Mouse (Mus musculus) brown adipose tissue, adult 24 weeks (tissue): Measurements from ENCODE around the gene Hmcn1. TPM values are rescaled to one million over a fixed set of nuclear protein-coding genes. Genes with fewer than 3 reads are reported as not detected.

Source experiments
- H3K27ac ChIP-seq: fragments of 200-500 bp; replicated peaks from 2 replicates; pipeline ENCODE4 v1.5.1; 2012; ENCODE audit warnings: low read depth, mild to moderate bottlenecking, low read length
- H3K4me1 ChIP-seq: fragments of 200-500 bp; 2 replicates; pipeline ENCODE4 v1.6.1; 2012; ENCODE audit warnings: low read length, mixed read lengths; ENCODE audit not compliant: control insufficient read depth, insufficient read depth, insufficient read length
- H3K4me3 ChIP-seq: fragments of 200-500 bp; 2 replicates; pipeline ENCODE4 v1.5.1; 2012; ENCODE audit warnings: low read depth, mild to moderate bottlenecking, low read length, moderate library complexity; ENCODE audit not compliant: insufficient read depth
- polyA plus RNA-seq: library from polyadenylated mRNA; stranded (reverse); fragments of >200 nt; gene quantifications from 2 replicates; pipeline ENCODE4 v1.2.4, GENCODE M21; 2012; ENCODE audit not compliant: missing spikeins, insufficient read depth, insufficient read length

Gene Hmcn1
- polyA plus RNA-seq, 1 experiment: 0.20 TPM

DNA sequence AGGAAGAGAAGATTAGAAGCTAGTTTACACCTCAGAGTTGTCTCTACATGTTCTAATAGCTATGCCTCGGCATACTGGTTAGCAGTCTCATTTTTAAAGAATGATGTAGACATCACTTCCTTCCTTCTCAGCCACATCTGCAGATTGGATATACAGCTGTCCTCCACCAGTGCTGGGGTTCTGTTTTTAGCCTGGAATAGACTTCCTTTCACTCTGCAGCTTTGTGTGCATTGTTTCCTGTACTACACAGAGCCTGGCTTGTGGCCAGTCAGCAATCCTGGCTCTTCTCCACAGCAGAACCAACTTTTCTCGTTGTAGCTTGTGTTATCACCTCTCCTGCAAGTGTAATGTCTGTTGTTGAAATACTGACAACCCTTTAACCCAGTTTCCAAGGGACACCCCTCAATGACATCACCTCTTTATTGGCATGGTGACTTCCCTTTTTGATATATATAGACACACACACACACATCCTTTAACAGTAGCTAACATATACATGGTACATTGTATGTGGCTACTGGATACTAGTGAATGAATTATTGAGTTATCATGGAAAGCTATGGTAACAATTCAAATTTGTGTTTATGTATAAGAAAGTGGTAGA, 233.7 kb downstream of the Hmcn1 start:
- H3K4me3 ChIP-seq: no peak overlapping the region
- no peak overlapping the region for H3K27ac ChIP-seq
- H3K4me1 ChIP-seq: no peaks in the 10 kb centered on the region; the same call in 1 of the 2 replicates

DNA sequence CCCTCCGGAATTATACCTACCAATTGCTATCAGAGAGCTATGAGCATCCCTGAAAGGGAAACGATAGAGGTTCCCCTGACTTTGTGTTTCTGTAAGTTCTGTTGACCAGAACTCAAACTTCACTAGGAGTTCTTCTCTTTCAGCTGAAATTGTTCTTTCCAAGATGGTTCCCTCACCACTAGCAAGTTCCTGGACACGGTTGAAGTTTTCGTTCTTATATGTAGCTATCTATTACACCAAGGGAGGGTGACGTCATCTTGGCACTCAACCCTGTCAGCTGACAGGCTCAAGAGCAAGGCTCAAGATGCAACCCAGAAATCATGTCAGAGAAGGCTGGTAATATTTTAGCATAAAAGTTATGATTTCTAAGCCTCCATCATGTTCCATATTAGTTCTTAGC, 239.3 kb downstream of the Hmcn1 start:
- Histone ChIP-seq H3K27ac (no peak overlapping the region), H3K4me1 (peaks cover 2% of the 10 kb centered on the region; the same call in 1 of the 2 replicates), H3K4me3 (no peak overlapping the region)

DNA sequence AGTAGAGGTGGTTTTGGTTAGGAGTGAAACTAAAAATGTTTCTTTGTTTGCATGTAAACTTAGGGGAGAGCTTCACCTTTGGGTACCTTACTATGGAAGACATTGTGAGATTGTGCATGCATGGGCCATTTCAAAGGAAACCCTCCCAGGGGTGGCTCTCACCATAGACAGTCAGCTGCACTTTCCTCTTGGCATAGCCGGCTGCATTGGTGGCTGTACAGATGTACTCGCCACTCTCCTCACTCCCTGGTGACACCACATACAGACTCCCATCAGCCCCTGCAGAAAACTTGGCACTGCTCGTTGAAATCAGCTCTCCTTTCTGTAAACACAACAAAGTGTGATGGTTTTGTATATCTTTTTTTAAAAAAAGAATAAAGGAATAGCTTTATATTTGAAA, 244.5 kb downstream of the Hmcn1 start:
- Histone ChIP-seq H3K27ac (no peak overlapping the region), H3K4me3 (no peak overlapping the region), H3K4me1 (no peaks in the 10 kb centered on the region)

DNA sequence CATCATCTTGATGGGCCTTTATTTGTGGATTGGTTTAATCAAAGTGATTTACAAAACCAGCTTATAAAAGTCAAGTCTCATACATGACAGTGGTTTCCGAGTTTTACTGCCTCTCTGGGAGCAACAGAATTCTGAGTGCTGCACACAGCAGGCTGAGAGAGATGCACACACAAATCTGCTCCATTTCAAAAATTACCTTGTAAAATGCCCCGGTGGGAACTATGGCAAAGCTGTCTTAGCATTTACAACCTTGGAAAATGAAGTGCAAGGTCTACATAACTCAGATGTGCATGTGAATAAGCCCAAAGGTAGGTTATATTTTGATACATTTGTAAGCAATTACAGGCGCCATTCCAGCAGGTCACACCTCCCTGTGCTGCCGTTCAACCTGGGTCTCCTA, 245.5 kb downstream of the Hmcn1 start:
- H3K27ac ChIP-seq: no peak overlapping the region
- peaks cover 2% of the 10 kb centered on the region; the same call in 1 of the 2 replicates for H3K4me1 ChIP-seq
- no peak overlapping the region for H3K4me3 ChIP-seq

DNA sequence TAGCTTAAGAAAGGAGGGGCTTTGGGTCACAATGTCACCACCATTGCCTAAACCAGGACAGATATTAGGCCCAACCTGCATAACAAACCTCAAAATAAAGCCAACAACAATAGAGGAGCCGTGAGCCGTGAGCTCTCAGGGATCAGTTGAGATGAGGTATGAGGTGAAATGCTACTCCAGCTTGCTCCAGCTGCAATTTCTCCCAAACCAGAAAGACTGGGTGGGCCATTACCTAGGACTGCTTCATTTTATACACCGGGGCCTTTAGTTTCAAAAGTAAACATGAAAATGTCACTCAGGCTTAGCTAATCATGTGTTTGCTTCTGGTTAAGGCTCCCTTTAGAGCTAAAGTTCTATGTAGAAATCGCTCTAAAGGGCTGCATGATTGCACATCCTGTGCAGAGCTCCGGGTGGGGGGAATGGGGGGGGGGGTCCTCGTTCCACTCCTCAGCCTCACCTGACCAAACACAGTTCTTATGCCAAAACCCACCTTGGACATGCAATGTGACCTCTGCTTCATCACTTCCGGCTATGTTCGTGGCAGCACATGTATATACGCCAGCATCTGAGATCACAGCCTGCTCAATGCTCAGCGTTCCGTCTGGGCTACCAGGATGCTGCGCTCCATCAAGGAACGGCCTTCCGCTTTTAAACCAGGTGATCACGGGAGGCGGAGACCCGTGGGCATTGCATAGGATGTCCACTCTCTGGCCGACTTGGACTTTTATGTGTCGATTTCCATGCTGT, 250.0 kb downstream of the Hmcn1 start:
- Histone ChIP-seq H3K4me3 (no peak overlapping the region), H3K4me1 (peaks cover 2% of the 10 kb centered on the region; the same call in 1 of the 2 replicates), H3K27ac (no peak overlapping the region)

DNA sequence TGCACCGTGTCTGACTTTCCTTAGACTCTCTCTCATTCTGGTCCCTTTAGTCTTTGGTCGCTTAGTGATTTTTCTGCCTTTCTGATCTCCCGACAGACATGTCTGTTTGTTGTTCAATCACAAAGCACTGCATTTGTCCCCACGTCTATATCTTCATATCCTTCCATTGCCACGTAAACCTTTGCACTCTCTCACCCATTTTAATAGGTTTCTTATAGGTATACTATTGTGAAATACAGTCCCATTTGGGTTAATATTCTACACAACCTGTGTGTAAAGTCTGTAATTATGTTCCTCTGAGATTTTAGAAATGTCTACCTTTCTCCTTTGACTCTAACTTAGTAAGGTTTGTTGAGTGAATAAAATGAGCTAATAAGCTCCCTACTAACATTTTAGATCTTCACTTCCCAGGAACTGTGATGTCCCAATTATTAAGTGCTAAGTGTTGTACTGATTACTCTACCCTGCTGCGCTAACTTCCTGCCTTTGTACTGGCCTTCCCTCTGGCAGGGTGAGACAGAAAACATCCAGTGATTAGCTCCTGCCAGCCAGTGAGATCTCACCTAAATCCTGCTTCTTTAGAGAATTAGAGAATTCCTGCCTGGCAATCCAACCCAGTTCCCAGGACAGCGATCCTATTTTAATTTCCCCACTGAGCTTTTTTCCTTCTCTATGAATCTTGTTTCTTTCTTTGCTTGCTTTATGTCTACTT, 250.7 kb downstream of the Hmcn1 start:
- Histone ChIP-seq H3K4me1 (peaks cover 2% of the 10 kb centered on the region; the same call in 1 of the 2 replicates), H3K27ac (no peak overlapping the region), H3K4me3 (no peak overlapping the region)

DNA sequence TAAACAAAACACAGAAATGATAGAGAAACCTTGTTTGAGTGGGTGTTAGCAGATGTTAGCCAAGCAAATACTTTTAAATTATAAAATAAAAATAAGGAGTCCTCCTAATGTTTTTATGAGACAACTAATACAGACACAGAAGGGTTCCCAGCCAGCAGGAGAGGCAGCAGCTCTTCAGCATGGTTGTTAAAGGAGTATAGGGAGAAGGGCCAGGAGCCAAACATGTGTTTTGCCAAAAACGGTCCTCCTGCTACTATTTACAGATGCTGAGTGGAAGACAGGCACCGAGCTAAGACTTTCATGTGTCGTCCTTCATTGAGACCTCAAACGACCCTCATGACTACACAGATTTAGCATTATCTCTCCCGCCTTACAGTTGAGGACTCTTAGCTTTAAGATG, 281.8 kb downstream of the Hmcn1 start:
- Histone ChIP-seq H3K4me1 (no peaks in the 10 kb centered on the region), H3K27ac (no peak overlapping the region), H3K4me3 (no peak overlapping the region)

DNA sequence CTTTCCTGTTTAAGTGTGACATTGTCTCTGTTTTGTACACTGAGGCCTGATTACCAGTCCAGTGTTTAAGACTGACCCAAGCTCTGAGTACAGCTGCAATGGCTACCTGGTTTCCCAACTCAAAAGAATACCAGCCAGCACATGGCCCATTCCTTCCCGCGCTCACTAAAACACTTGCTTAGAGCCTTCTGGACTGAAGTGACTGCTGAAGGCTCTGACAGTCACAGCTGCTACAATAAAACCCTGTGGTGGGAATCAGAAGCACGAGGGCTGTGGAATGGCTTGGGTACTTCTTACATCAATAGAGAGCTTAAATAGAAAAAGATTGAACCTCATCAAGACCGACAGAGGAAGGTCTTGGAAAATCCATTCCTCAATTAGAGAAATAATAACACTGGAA, 286.7 kb downstream of the Hmcn1 start:
- Histone ChIP-seq H3K27ac (no peak overlapping the region), H3K4me1 (no peaks in the 10 kb centered on the region), H3K4me3 (no peak overlapping the region)

DNA sequence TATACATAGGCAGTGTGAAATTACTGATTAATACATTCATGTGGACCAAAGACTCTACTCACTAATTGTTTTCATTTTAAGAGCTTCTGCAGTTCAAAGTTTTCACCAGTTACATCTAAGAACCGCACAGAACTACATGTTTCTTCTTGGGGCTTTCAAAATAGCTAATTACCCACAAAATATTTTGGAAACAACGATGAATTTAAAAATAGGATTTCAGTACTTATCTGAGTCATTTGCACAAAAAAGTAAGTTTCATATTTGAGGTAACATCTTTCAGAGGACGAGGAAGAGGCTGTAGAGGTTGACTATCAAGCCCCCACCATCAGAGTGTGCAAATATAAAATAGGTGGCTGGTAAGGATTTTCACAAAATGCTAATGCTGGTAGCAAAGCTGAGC, 295.5 kb downstream of the Hmcn1 start:
- Histone ChIP-seq H3K4me1 (no peaks in the 10 kb centered on the region), H3K27ac (no peak overlapping the region), H3K4me3 (no peak overlapping the region)

DNA sequence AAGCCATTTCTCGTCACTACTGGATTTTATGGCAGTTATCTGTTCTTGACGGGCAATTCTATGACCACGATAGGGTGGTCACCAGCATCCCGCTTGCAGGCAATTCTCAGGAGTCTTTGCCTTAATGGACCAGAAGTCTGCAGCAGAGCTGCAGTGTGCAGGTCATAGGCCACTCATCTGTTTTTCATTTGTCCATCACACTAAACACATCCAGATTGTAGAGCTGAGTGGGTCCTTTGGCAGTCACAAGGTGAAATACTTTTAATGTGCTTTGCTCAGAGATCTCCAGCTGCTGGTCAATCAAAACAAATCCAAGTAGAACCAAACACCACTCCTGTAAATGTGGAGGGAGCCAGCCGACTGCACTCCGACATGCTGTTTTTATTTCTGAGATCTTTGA, 311.2 kb downstream of the Hmcn1 start:
- no peak overlapping the region for H3K4me3 ChIP-seq
- no peak overlapping the region for H3K27ac ChIP-seq
- H3K4me1 ChIP-seq: no peaks in the 10 kb centered on the region

DNA sequence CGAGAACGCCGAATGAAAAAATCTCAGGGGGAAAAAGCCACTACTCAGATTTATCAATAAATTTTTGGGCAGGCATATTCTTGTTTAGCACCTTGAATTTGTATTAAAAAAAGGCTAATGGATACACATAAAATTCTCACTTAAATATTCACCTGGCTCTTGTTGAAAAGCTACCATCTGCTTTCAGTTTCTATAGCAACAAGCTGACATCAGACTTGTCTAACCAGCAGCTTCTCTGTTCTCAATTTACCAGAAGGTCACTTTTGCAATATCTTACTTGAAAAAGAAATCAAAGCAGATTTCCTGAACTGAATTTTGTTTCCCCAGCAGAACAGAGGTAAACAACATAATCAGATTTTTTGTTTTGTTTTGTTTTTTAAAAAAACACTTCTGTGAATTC, 311.8 kb downstream of the Hmcn1 start:
- no peak overlapping the region for H3K27ac ChIP-seq
- H3K4me1 ChIP-seq: no peaks in the 10 kb centered on the region
- no peak overlapping the region for H3K4me3 ChIP-seq

DNA sequence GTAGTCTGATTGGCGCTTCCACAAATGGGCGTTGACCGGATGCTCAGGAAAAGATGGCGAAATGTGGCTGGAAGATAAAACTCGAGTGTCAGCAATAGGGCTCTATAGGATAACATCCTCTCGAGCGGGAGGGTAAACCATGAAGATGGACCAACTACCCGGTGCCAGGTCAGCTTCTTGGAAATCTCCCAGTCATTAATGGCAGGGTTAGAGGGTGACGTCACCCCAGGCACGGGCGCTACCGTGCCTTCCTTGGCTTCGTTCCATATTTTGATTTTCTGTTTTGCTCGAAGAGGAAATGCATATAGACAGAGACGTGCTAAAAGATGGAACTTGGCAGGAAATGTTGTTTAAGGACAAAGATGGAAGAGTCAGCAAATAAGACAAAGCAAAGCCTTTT, 312.2 kb downstream of the Hmcn1 start:
- H3K27ac ChIP-seq: no peak overlapping the region
- no peaks in the 10 kb centered on the region for H3K4me1 ChIP-seq
- H3K4me3 ChIP-seq: 0 out of 2 replicates have a peak overlapping the region, but pooled peaks have one; percentile 1

DNA sequence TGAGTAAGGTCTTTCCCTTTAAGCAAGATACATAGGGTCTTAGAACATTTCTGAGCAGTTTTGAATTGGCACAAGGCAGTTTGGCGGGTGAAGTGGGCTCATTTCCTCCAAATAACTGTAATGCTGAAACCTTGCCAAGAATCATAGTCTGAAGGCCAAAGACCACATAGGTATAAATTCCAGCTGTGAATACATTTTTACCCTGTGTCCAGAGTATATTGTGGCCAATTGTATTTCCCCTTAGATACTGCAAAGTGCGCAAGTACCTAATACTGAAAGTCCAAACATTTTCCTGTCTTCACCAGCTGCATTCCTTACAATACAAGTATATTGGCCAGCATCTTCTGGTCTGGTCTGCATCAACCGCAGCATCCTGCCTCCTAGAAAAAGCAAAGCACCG, 312.9 kb downstream of the Hmcn1 start:
- no peaks in the 10 kb centered on the region for H3K4me1 ChIP-seq
- no peak overlapping the region for H3K4me3 ChIP-seq
- no peak overlapping the region for H3K27ac ChIP-seq

DNA sequence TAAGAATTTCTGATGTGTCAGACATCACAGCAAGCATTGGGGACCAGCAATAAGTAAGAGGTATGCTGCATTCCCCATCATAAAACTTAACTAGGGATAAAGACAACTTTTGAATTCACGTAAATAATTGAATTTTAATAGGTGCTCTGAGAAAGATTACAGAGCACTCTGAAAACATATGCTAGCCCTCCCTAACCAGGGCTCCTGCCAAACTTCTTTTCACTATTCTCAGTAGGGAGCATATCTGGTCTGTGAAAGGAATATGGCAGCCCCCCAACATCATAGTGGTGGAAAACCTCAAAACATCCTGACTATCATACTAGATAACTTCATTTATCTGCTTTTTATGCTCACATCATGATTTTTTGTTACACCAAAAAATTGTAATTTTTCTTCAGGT, 347.9 kb downstream of the Hmcn1 start:
- H3K4me1 ChIP-seq: no peaks in the 10 kb centered on the region
- H3K4me3 ChIP-seq: no peak overlapping the region
- no peak overlapping the region for H3K27ac ChIP-seq

DNA sequence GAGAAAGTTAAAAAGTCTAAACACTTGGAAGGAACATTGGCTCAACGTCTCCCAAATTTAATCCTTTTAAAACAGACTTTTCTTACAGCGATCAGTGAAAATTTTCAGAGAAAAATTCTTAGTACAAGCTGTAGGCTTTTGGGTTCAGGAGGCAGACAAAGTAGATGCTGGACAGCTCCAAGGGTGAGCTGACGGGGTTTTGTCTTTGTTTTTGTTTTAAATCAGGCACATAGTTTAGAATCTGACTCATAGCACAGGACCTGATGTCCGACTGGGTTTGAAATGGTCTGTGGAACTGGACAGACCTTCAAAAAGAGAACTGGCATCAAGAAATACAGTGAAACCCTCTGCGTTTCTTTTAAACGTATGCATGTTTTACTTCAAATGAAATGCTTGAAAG, 353.7 kb downstream of the Hmcn1 start:
- H3K4me3 ChIP-seq: no peak overlapping the region
- H3K4me1 ChIP-seq: no peaks in the 10 kb centered on the region
- H3K27ac ChIP-seq: no peak overlapping the region

DNA sequence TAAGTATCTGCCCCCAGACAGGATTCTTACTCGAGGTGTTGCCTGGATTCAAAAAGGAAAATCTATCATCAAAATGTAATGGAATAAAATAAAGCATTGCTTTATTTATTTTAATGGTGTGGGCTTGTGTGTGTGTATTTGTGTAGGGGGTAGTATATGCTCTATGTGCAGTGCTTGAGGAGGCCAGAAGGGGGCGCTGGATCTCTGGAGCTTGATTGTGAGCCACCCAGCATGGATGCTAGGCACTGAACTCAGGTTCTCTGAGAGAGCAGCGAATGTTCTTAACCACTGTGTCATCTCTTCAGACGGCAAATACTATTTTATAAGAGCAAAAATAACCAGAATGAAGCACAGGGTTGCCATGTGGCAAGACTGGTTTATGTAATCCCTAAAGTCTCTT, 360.7 kb downstream of the Hmcn1 start:
- Histone ChIP-seq H3K27ac (no peak overlapping the region), H3K4me1 (no peaks in the 10 kb centered on the region), H3K4me3 (no peak overlapping the region)
